Mouse (Mus musculus): Measurements from ENCODE around the gene 4930402F06Rik.

GRCm38 (mm10) chr2:35326931-35327330, 70.0 kb downstream of the 4930402F06Rik start:
- TF ChIP-seq GATA1 (IDR thresholded peaks at IDR 0.05; ENCODE audit: borderline replicate concordance, low read length) (no peak), FLI1 (IDR thresholded peaks at IDR 0.05; ENCODE audit: low read length) (no peak)
